Mouse (Mus musculus): ENCODE data around the gene Grin2d.

GRCm38 (mm10) chr7:45814841-45815240 lies 63.3 kb downstream of the Grin2d start:
- TF ChIP-seq CTCF (IDR thresholded peaks at IDR 0.05; ENCODE audit: low read depth, low read length) (no peak), POLR2A (IDR thresholded peaks at IDR 0.05; ENCODE audit: borderline replicate concordance, low read depth, low read length) (no peak)

All from bone marrow macrophage, adult 2 months (primary cell).